Mouse (Mus musculus) ES-Bruce4 (cell line): ENCODE measurements around the gene Coro2a.

Experiments used
- CTCF ChIP-seq: IDR thresholded peaks from one replicate; pipeline ENCODE4 v1.8.1; 2011; ENCODE audit warnings: low read depth, low read length
- EP300 ChIP-seq: IDR thresholded peaks from 2 replicates; pipeline ENCODE4 v1.6.1; 2011; ENCODE audit warnings: low read depth, low read length; ENCODE audit not compliant: insufficient read depth
- POLR2A ChIP-seq: IDR thresholded peaks from one replicate; pipeline ENCODE4 v1.8.1; 2011; ENCODE audit warnings: low read length; ENCODE audit not compliant: insufficient read depth

- TF ChIP-seq CTCF (peak; percentile 69), EP300 (no peak), POLR2A (no peak)
These were observed 75.0 kb downstream of the Coro2a start for GRCm38 (mm10) chr4:46526798-46527557.
